Mouse (Mus musculus) layer of hippocampus, adult 9-11 months (tissue): ENCODE measurements around the gene Rnf130.

Source experiments
- DNase-seq: peaks from one replicate; pipeline ENCODE4 v3.0.0; 2022

Rnf130 gene

GRCm38 (mm10) chr11:50025721-50026520 is 775 bp downstream of the Rnf130 start:
- DNase-seq, result no peak

GRCm38 (mm10) chr11:50026521-50027090 is 1.5 kb downstream of the Rnf130 start:
- no peak for DNase-seq

GRCm38 (mm10) chr11:50028416-50028815 is 3.3 kb downstream of the Rnf130 start:
- no peak for DNase-seq

- DNase-seq, result no peak
Observed at GRCm38 (mm10) chr11:50034155-50034554, 9.0 kb downstream of the Rnf130 start.

GRCm38 (mm10) chr11:50035726-50036125 is 10.6 kb downstream of the Rnf130 start:
- no peak for DNase-seq

- DNase-seq, result no peak
Observed at GRCm38 (mm10) chr11:50036781-50037460, 11.8 kb downstream of the Rnf130 start.

GRCm38 (mm10) chr11:50038757-50039156 is 13.6 kb downstream of the Rnf130 start:
- no peak for DNase-seq

GRCm38 (mm10) chr11:50041148-50041547 is 16.0 kb downstream of the Rnf130 start:
- DNase-seq, result no peak

- no peak for DNase-seq
Observed at GRCm38 (mm10) chr11:50042345-50042997, 17.3 kb downstream of the Rnf130 start.

GRCm38 (mm10) chr11:50044454-50044853 is 19.3 kb downstream of the Rnf130 start:
- no peak for DNase-seq

- DNase-seq, result no peak
Observed at GRCm38 (mm10) chr11:50047610-50048009, 22.5 kb downstream of the Rnf130 start.

GRCm38 (mm10) chr11:50048115-50048514 is 23.0 kb downstream of the Rnf130 start:
- DNase-seq, result no peak

- no peak for DNase-seq
Observed at GRCm38 (mm10) chr11:50050392-50050791, 25.2 kb downstream of the Rnf130 start.

- no peak for DNase-seq
Observed at GRCm38 (mm10) chr11:50057713-50058112, 32.6 kb downstream of the Rnf130 start.

- no peak for DNase-seq
Observed at GRCm38 (mm10) chr11:50058277-50058676, 33.1 kb downstream of the Rnf130 start.

GRCm38 (mm10) chr11:50059045-50059444 is 33.9 kb downstream of the Rnf130 start:
- no peak for DNase-seq

GRCm38 (mm10) chr11:50062116-50062515 is 37.0 kb downstream of the Rnf130 start:
- no peak for DNase-seq

- DNase-seq, result no peak
Observed at GRCm38 (mm10) chr11:50066088-50066487, 40.9 kb downstream of the Rnf130 start.

- DNase-seq, result no peak
Observed at GRCm38 (mm10) chr11:50073830-50074229, 48.7 kb downstream of the Rnf130 start.

GRCm38 (mm10) chr11:50076756-50077155 is 51.6 kb downstream of the Rnf130 start:
- DNase-seq, result no peak

- no peak for DNase-seq
Observed at GRCm38 (mm10) chr11:50081365-50082190, 56.4 kb downstream of the Rnf130 start.

GRCm38 (mm10) chr11:50086211-50086610 is 61.1 kb downstream of the Rnf130 start:
- DNase-seq, result no peak

- DNase-seq, result no peak
Observed at GRCm38 (mm10) chr11:50089840-50090239, 64.7 kb downstream of the Rnf130 start.
